Mouse (Mus musculus): ENCODE results near the gene Qrfpr. TPM values are rescaled to one million over a fixed set of nuclear protein-coding genes. Genes with fewer than 3 reads are reported as not detected.

Qrfpr gene
- total and polyA plus RNA-seq, 2 experiments, result not detected

- WGBS, result 22% methylated on average over 1 of the region's 1 CpGs
- no peak overlapping the region for H3K4me3 ChIP-seq (ENCODE audit: insufficient read depth, low read depth, low read length)
- H3K4me1 ChIP-seq (ENCODE audit: control insufficient read depth, insufficient read depth, low read length), result no peaks in the 10 kb centered on the region
- H3K27me3 ChIP-seq (ENCODE audit: control insufficient read depth, insufficient read depth, low read length), result no peaks in the 10 kb centered on the region
- no peak overlapping the region for H3K9ac ChIP-seq (ENCODE audit: low read depth, low read length)
- TF ChIP-seq POLR2A (IDR thresholded peaks at IDR 0.05; ENCODE audit: extremely low read depth, insufficient read depth, low read length), result no peak
- TF ChIP-seq CTCF (IDR thresholded peaks at IDR 0.05; ENCODE audit: low read depth, low read length), result no peak
- H3K36me3 ChIP-seq (ENCODE audit: control insufficient read depth, insufficient read depth, low read length), result no peaks in the 10 kb centered on the region
- DNase-seq (ENCODE audit: extremely low read depth, low read depth, low spot score), result peak; percentile 78
- no peaks in the 10 kb centered on the region for H3K79me2 ChIP-seq (ENCODE audit: control insufficient read depth, insufficient read depth, low read length)
- H3K27ac ChIP-seq (replicated peaks; ENCODE audit: insufficient read depth, low read depth, low read length), result no peak overlapping the region
Measured at GRCm38 (mm10) chr3:36138171-36138660, 83.9 kb downstream of the Qrfpr start.

GRCm38 (mm10) chr3:36137560-36137959 is 84.6 kb downstream of the Qrfpr start:
- Histone ChIP-seq H3K27me3 (ENCODE audit: control insufficient read depth, insufficient read depth, low read length) (no peaks in the 10 kb centered on the region), H3K4me3 (ENCODE audit: insufficient read depth, low read depth, low read length) (no peak overlapping the region), H3K27ac (replicated peaks; ENCODE audit: insufficient read depth, low read depth, low read length) (no peak overlapping the region), H3K79me2 (ENCODE audit: control insufficient read depth, insufficient read depth, low read length) (no peaks in the 10 kb centered on the region), H3K9ac (ENCODE audit: low read depth, low read length) (no peak overlapping the region), H3K4me1 (ENCODE audit: control insufficient read depth, insufficient read depth, low read length) (no peaks in the 10 kb centered on the region), H3K36me3 (ENCODE audit: control insufficient read depth, insufficient read depth, low read length) (no peaks in the 10 kb centered on the region)
- 36% methylated on average over 2 of the region's 2 CpGs for WGBS
- peak; percentile 82 for DNase-seq (ENCODE audit: extremely low read depth, low read depth, low spot score)
- TF ChIP-seq CTCF (IDR thresholded peaks at IDR 0.05; ENCODE audit: low read depth, low read length), result peak; percentile 45; the same call in 1 of the 2 replicates
- no peak for TF ChIP-seq POLR2A (IDR thresholded peaks at IDR 0.05; ENCODE audit: extremely low read depth, insufficient read depth, low read length)

- Histone ChIP-seq H3K27me3 (ENCODE audit: control insufficient read depth, insufficient read depth, low read length) (no peaks in the 10 kb centered on the region), H3K4me3 (ENCODE audit: insufficient read depth, low read depth, low read length) (no peak overlapping the region), H3K79me2 (ENCODE audit: control insufficient read depth, insufficient read depth, low read length) (no peaks in the 10 kb centered on the region), H3K27ac (replicated peaks; ENCODE audit: insufficient read depth, low read depth, low read length) (no peak overlapping the region), H3K36me3 (ENCODE audit: control insufficient read depth, insufficient read depth, low read length) (no peaks in the 10 kb centered on the region), H3K9ac (ENCODE audit: low read depth, low read length) (no peak overlapping the region), H3K4me1 (ENCODE audit: control insufficient read depth, insufficient read depth, low read length) (no peaks in the 10 kb centered on the region)
- no peak for DNase-seq (ENCODE audit: extremely low read depth, low read depth, low spot score)
- TF ChIP-seq CTCF (IDR thresholded peaks at IDR 0.05; ENCODE audit: low read depth, low read length) (no peak), POLR2A (IDR thresholded peaks at IDR 0.05; ENCODE audit: extremely low read depth, insufficient read depth, low read length) (no peak)
Measured at GRCm38 (mm10) chr3:36136152-36136551, 86.0 kb downstream of the Qrfpr start.

Other genes starting within 250 kb of the Qrfpr start
- 44.0 and 49.7 TPM in 2 replicates for gene Mccc1, start 221.6 kb downstream of the Qrfpr start, total RNA-seq (2014; rRNA removed)
- 25.3 and 26.3 TPM in 2 replicates for gene Mccc1, start 221.6 kb downstream of the Qrfpr start, polyA plus RNA-seq (2012; rRNA removed)
- not detected in 2 replicates for gene Ccdc144b, start 168.8 kb downstream of the Qrfpr start, total RNA-seq (2014; rRNA removed)
- gene Ccdc144b, start 168.8 kb downstream of the Qrfpr start, polyA plus RNA-seq (2012; rRNA removed), result not detected in 2 replicates
- 35.4 and 47.8 TPM in 2 replicates for gene Acad9, start 156.3 kb downstream of the Qrfpr start, total RNA-seq (2014; rRNA removed)
- 18.8 and 26.3 TPM in 2 replicates for gene Acad9, start 156.3 kb downstream of the Qrfpr start, polyA plus RNA-seq (2012; rRNA removed)
- gene D3Ertd254e, start 71.3 kb downstream of the Qrfpr start, total RNA-seq (2014; rRNA removed), result 2.3 and 2.8 TPM in 2 replicates
- 0.50 and 0.63 TPM in 2 replicates for gene D3Ertd254e, start 71.3 kb downstream of the Qrfpr start, polyA plus RNA-seq (2012; rRNA removed)